Mouse (Mus musculus) embryonic facial prominence, embryonic 13.5 days (tissue): ENCODE results near the gene Bdnf. TPM values are rescaled to one million over a fixed set of nuclear protein-coding genes. Genes with fewer than 3 reads are reported as not detected.

ENCODE experiments used
- ATAC-seq: fragments of 200-750 bp; cut with Nextera tagmentation; 2 replicates; pipeline ENCODE4 v1.8.0; 2017; ENCODE audit warnings: low read depth; ENCODE audit not compliant: insufficient number of reproducible peaks, insufficient read depth, low FRiP score, low TSS enrichment
- H3K27ac ChIP-seq: fragments of 300-500 bp; sonication (generic); 2 replicates; pipeline ENCODE4 v1.5.1; 2015; ENCODE audit warnings: moderate library complexity, mild to moderate bottlenecking, inconsistent platforms
- H3K27me3 ChIP-seq: fragments of 300-500 bp; sonication (generic); 2 replicates; pipeline ENCODE4 v1.6.1; 2015; ENCODE audit warnings: mild to moderate bottlenecking, inconsistent platforms
- H3K36me3 ChIP-seq: fragments of 300-500 bp; sonication (generic); 2 replicates; pipeline ENCODE4 v1.6.1; 2015; ENCODE audit warnings: mild to moderate bottlenecking, inconsistent platforms
- H3K4me1 ChIP-seq: fragments of 300-500 bp; sonication (generic); 2 replicates; pipeline ENCODE4 v1.6.1; 2015; ENCODE audit warnings: inconsistent platforms
- H3K4me2 ChIP-seq: fragments of 300-500 bp; sonication (generic); 2 replicates; pipeline ENCODE4 v1.6.1; 2015; ENCODE audit warnings: moderate library complexity, mild to moderate bottlenecking, inconsistent platforms
- H3K4me3 ChIP-seq: fragments of 300-500 bp; sonication (generic); 2 replicates; pipeline ENCODE4 v1.5.1; 2015; ENCODE audit warnings: mild to moderate bottlenecking, inconsistent platforms
- H3K9ac ChIP-seq: fragments of 300-500 bp; sonication (generic); 2 replicates; pipeline ENCODE4 v1.6.1; 2015; ENCODE audit warnings: mild to moderate bottlenecking, inconsistent platforms
- H3K9me3 ChIP-seq: fragments of 300-500 bp; sonication (generic); 2 replicates; pipeline ENCODE4 v1.6.1; 2016; ENCODE audit warnings: inconsistent platforms
- WGBS: fragments of 180-500 bp; shearing (Covaris S2); methylation state at CpG from one replicate; pipeline ENCODE4 v1.1.7; 2015; ENCODE audit warnings: mixed read lengths; 5-methylcytosine and 5-hydroxymethylcytosine counted together
- polyA plus RNA-seq: library from polyadenylated mRNA; unstranded; fragments of >200 nt; fragmentation: Nextera tagmentation; extraction: Ambion mirVana; gene quantifications from 2 replicates; pipeline ENCODE4 v1.2.1, GENCODE M21; 2015

The Bdnf gene
- polyA plus RNA-seq, 1 experiment from 2014 or later = 5.1 TPM

DNA sequence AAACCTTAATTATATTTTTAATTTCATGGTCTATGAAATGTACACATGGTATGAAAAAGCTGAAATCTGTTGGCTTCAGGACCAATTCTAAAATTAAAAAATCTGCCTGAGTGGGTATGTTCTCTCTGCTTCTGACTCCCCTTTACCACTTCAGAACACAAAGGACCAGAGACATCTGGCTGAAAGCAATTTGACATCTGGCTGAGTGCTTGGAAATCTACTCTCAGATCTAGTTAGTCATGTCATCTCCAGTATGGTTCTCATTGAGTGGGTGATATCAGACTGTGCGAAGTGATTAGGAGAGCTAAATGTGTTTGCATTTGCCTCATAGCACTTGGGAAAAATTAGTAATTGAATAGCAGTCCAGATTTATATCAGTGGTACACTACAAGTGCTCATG is 36.5 kb downstream of the Bdnf start:
- no peak overlapping the region for H3K27ac ChIP-seq
- no peak overlapping the region for H3K9ac ChIP-seq
- no peak for ATAC-seq
- no peak overlapping the region for H3K4me3 ChIP-seq
- no peaks in the 10 kb centered on the region for H3K4me1 ChIP-seq
- H3K4me2 ChIP-seq = no peak overlapping the region
- H3K36me3 ChIP-seq = no peaks in the 10 kb centered on the region
- H3K9me3 ChIP-seq = no peaks in the 10 kb centered on the region
- WGBS = 67% methylated on average over 1 of the region's 1 CpGs
- H3K27me3 ChIP-seq = no peaks in the 10 kb centered on the region

DNA sequence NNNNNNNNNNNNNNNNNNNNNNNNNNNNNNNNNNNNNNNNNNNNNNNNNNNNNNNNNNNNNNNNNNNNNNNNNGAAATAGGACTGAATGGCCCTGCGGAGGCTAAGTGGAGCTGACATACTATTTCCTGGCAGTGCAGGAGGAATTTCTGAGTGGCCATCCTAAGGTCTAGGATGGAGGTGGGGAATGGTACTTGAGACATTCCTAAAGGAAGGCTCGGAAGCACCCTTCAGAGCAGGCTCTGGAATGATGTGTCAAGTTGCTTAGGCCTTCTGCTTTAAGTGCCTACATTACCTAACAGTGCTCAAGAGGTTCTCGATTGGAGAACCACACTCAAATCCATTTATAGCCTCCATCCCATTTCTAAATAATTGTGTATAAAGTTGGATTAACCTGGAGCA is 50.8 kb downstream of the Bdnf start:
- 81% methylated on average over 3 of the region's 3 CpGs for WGBS
- Histone ChIP-seq H3K27ac (no peak overlapping the region), H3K9ac (no peak overlapping the region), H3K4me1 (peaks cover 22% of the 10 kb centered on the region), H3K36me3 (0 out of 2 replicates have a peak, but pooled peaks cover 6% of the 10 kb centered on the region), H3K4me3 (no peak overlapping the region), H3K27me3 (no peaks in the 10 kb centered on the region), H3K4me2 (no peak overlapping the region), H3K9me3 (no peaks in the 10 kb centered on the region)
- ATAC-seq = no peak

DNA sequence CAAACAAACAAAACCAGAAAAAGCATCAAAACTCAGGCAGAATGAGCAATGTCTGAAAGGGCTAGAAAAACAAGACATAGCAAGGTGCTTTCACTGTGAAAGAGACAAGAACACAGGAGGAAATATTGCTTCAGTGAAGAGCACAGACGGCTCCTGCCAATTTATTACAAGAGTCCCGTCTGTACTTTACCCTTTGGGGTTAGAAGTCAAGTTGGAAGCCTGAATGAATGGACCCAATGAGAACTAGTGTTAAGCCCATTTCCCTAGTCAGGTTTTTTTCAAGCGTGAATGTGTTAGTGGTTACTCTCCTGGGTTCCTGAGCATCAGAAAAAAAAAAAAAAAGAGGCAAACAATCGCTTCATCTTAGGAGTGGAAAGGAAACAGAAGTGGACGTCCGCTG is 51.3 kb downstream of the Bdnf start:
- Histone ChIP-seq H3K27ac (no peak overlapping the region), H3K4me2 (no peak overlapping the region), H3K9ac (no peak overlapping the region), H3K9me3 (no peaks in the 10 kb centered on the region), H3K4me1 (peaks cover 22% of the 10 kb centered on the region), H3K4me3 (no peak overlapping the region), H3K27me3 (no peaks in the 10 kb centered on the region), H3K36me3 (0 out of 2 replicates have a peak, but pooled peaks cover 6% of the 10 kb centered on the region)
- WGBS = 46% methylated on average over 6 of the region's 6 CpGs
- ATAC-seq = no peak

DNA sequence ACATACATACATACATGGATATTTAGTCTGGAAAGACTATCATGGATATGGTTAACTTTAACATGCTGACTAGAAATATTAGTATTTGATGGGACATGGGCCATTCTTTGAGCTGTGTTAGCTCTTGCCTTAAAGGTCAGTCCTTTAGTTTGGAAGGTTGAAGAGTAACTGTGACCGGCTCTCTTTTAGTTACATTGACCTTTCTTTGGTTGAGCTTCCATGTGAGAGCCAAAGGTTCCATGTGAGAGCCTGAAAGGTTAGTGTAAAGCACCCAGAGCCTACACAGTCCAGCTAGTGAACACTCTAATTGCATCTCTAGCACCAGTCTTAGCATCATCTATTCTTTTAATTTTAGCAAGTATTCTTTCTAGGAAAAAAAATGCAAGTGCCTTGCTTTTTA is 54.7 kb downstream of the Bdnf start:
- no peaks in the 10 kb centered on the region for H3K36me3 ChIP-seq
- H3K9ac ChIP-seq = no peak overlapping the region
- H3K27ac ChIP-seq = no peak overlapping the region
- no peaks in the 10 kb centered on the region for H3K27me3 ChIP-seq
- no peaks in the 10 kb centered on the region for H3K9me3 ChIP-seq
- H3K4me3 ChIP-seq = no peak overlapping the region
- H3K4me2 ChIP-seq = no peak overlapping the region
- peaks cover 22% of the 10 kb centered on the region for H3K4me1 ChIP-seq
- ATAC-seq = no peak
- WGBS = 90% methylated on average over 1 of the region's 1 CpGs

DNA sequence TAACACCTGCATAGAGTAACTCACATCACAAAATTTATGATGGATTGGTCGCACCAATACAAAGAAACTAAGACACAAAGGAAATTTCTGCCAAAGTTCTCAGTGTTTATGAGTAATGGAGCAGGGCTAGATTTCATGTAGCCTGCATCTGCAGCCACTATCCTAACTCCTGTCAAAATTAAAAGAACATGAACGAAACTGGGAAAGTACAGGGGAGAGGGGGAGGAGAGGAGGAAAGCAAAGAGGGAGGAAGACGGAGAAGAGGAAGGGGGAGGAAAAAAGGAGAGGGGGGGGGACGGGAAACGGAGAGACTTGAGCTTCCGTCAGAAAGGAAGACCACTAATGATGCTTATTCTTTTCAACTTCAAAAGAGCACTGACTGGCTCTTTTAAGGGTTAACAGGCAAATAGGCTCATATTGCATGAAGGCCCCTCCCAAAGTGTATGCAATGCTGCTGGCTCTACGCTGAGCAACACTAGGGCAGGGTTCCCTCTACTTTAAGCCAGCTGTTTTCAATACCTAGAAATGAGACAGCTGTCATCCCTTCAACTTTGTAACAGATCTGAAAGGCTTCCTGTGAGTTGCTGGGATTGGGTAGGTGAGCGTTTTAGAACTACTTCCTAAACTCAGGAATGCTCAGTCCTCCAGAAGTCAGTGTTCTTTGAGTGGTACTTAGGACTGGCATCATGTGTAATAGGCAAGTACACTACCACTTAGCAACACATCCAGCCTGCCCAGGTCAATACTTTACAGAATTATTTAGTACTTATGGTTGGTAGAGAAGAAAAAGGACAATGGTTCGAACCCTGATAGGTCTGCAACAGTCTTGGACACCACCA is 58.9 kb downstream of the Bdnf start:
- no peak overlapping the region for H3K4me3 ChIP-seq
- no peaks in the 10 kb centered on the region for H3K9me3 ChIP-seq
- peaks cover 15% of the 10 kb centered on the region for H3K4me1 ChIP-seq
- peak overlapping the region; percentile 46 for H3K4me2 ChIP-seq
- H3K9ac ChIP-seq = no peak overlapping the region
- no peaks in the 10 kb centered on the region for H3K36me3 ChIP-seq
- no peak overlapping the region; the same call in 1 of the 2 replicates for H3K27ac ChIP-seq
- no peaks in the 10 kb centered on the region for H3K27me3 ChIP-seq
- 21% methylated on average over 9 of the region's 9 CpGs for WGBS
- no peak for ATAC-seq

DNA sequence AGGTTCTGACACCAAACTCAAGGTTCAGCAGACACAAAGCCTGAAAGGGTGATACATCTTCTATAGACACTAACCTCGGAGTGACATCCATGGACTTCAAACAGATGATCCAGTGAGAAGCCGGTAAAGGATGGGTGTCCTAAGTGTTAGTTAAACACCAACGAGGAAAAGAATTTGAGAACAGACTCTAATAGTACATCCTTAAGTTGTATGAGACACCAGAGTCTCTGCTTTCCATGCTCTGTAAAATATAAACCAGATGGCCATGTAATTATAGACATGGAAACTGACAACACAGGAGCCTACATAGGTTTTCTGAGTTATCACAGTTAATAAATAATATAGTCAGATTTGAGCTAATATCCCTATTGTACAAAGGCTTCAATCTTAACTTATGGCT is 59.7 kb downstream of the Bdnf start:
- 63% methylated on average over 3 of the region's 3 CpGs for WGBS
- H3K9ac ChIP-seq = no peak overlapping the region
- H3K4me1 ChIP-seq = peaks cover 15% of the 10 kb centered on the region
- no peak overlapping the region for H3K27ac ChIP-seq
- H3K4me2 ChIP-seq = no peak overlapping the region
- ATAC-seq = no peak
- no peaks in the 10 kb centered on the region for H3K9me3 ChIP-seq
- H3K36me3 ChIP-seq = no peaks in the 10 kb centered on the region
- H3K4me3 ChIP-seq = no peak overlapping the region
- H3K27me3 ChIP-seq = no peaks in the 10 kb centered on the region

DNA sequence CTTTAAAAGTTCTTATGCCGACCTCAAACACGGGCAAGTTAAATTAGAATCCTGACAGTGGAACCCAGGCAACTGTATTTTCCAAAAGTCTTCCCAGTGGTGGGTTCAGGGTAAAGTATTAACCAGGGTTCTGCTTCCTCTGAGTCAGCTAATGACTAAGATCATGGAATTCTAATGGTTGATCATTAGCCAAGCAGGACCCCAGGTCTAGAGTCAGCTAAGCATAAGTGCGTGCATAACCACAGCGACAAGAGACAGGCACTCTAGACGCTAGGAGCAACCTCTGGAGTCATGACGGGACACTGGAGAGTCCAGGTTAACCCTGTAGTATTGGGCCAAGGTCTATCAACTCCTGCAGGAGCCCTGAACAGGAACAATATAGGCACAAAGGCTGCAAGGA is 60.2 kb downstream of the Bdnf start:
- H3K36me3 ChIP-seq = no peaks in the 10 kb centered on the region
- WGBS = 84% methylated on average over 6 of the region's 6 CpGs
- H3K9me3 ChIP-seq = no peaks in the 10 kb centered on the region
- no peak for ATAC-seq
- no peak overlapping the region for H3K4me2 ChIP-seq
- H3K4me3 ChIP-seq = no peak overlapping the region
- no peak overlapping the region for H3K9ac ChIP-seq
- peaks cover 15% of the 10 kb centered on the region for H3K4me1 ChIP-seq
- no peak overlapping the region for H3K27ac ChIP-seq
- H3K27me3 ChIP-seq = no peaks in the 10 kb centered on the region

DNA sequence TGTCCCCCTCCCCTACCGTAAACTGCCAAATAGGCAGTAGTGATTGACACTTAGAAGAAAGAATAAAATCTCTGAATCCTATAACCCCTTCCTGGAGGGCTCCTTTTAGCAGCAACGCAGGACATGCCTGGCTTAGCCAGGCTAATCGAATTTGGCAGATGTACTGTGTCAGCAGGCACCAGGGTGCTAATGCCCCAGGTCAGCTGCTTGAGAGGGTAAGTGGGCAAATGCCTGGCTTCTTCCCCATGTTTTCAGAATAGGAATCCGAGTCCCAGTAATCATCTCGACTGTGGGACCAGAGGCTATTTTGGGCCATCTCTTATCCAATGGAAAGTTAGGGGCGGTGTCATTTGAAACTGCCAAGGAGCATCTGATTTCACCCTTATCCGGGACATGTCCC is 60.8 kb downstream of the Bdnf start:
- no peak for ATAC-seq
- WGBS = 39% methylated on average over 7 of the region's 7 CpGs

DNA sequence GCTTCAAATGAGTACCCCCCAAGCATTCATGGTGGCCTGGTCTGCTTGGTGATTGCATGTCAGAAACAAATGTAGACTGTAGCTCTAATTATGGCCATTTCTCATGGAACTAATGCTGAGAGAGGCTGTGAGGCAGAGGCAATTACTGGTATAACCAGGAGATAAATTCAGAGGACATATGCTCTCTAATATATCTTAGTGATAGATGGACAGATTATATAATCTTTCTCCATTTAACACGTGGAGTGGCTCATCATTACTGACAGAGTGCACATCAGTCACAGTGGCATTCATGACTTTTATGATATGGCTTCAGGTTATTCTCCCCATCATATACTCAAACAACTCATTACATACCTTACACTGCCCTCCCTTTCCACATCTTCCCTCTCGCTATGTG is 61.8 kb downstream of the Bdnf start:
- no peaks in the 10 kb centered on the region for H3K27me3 ChIP-seq
- H3K4me3 ChIP-seq = no peak overlapping the region
- H3K36me3 ChIP-seq = no peaks in the 10 kb centered on the region
- no peak overlapping the region for H3K4me2 ChIP-seq
- peaks cover 15% of the 10 kb centered on the region for H3K4me1 ChIP-seq
- H3K9ac ChIP-seq = no peak overlapping the region
- no peaks in the 10 kb centered on the region for H3K9me3 ChIP-seq
- WGBS = 67% methylated on average over 2 of the region's 2 CpGs
- no peak overlapping the region for H3K27ac ChIP-seq
- no peak for ATAC-seq

More for the DNA sequence above, 60.8 kb downstream of the Bdnf start:
- H3K9ac ChIP-seq = no peak overlapping the region
- no peaks in the 10 kb centered on the region for H3K36me3 ChIP-seq
- no peaks in the 10 kb centered on the region for H3K9me3 ChIP-seq
- H3K27ac ChIP-seq = no peak overlapping the region
- no peak overlapping the region for H3K4me3 ChIP-seq
- no peak overlapping the region for H3K4me2 ChIP-seq
- H3K4me1 ChIP-seq = peaks cover 15% of the 10 kb centered on the region
- H3K27me3 ChIP-seq = no peaks in the 10 kb centered on the region

DNA sequence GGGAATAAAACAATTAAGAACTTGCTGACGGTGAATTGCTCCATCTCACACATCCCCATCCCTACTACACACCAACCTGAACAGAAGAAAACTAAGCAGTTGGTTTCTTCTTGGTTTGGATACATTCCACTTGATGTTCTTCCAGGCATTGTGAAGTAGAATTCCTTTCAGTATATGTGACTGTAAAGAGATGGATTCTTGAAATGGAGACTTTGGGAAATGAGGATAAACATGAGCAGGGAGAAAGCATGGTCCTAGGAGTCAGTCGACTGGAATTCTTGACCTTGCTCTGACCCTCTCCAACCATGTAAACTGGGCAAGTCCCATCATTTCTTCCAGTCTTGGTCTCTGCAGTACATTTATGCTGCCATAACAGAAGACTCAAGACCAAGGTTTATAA is 63.8 kb downstream of the Bdnf start:
- Histone ChIP-seq H3K9ac (no peak overlapping the region), H3K27me3 (no peaks in the 10 kb centered on the region), H3K4me1 (peaks cover 10% of the 10 kb centered on the region), H3K4me3 (no peak overlapping the region), H3K27ac (no peak overlapping the region), H3K36me3 (no peaks in the 10 kb centered on the region), H3K4me2 (no peak overlapping the region), H3K9me3 (no peaks in the 10 kb centered on the region)
- WGBS = 73% methylated on average over 2 of the region's 2 CpGs
- no peak for ATAC-seq

DNA sequence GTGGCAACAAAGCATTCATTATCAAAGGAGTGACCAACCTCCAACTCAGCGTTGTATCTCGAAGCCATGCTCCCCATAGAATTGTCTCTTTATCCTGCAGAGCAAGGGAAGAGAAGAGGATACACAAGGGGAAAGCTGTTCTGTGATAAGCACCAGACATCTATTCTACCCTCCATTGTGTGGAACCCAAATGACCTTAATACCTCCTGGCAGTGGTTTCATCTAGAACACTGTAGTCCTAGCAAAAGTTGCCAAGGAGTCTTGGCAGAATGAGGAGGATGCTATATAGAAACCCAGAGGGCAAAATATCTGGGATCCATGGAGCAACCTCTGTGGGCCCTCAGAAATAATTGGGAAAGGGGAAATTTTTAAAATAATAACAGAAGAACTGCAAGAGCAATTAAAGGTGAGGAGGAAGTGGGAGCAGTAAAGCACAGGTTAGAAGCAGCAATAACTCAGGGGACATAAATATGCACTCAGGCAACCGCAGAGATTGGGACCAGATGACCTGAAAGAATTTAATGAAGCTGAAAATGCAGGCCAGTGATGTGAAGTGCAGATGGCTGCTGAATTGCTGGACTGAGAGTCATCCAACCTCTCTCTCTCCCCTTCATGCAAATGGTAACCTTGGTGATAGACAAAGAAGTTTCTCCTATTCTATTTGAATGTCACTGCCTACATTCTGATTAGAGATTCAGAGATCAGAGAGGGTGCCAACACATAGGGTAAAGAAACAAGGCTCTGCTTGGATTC is 68.9 kb downstream of the Bdnf start:
- Histone ChIP-seq H3K36me3 (no peaks in the 10 kb centered on the region), H3K4me3 (no peak overlapping the region), H3K4me1 (no peaks in the 10 kb centered on the region), H3K9ac (no peak overlapping the region), H3K4me2 (no peak overlapping the region), H3K9me3 (no peaks in the 10 kb centered on the region), H3K27ac (no peak overlapping the region), H3K27me3 (no peaks in the 10 kb centered on the region)
- ATAC-seq = no peak
- 55% methylated on average over 3 of the region's 3 CpGs for WGBS

DNA sequence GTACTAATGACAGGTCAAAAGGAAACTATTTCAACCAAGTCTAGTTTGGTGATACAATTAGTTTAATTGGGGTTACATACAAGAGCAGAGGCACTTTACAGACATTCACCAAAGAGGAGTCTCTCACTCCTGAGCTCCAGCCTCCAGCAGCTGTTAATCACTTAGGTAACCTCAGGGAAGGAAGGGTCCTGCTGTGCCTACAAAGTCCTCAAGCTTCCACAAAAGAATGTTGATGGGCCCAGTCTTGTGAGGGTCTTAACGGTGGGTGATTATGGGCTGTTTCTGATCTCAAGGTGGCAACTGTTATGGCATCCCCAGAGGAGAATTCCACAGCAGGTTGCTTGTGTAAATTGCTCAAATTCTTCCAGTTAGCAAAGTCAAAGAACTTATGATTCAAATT is 71.7 kb downstream of the Bdnf start:
- Histone ChIP-seq H3K27ac (no peak overlapping the region), H3K27me3 (no peaks in the 10 kb centered on the region), H3K4me1 (no peaks in the 10 kb centered on the region), H3K9ac (no peak overlapping the region), H3K4me2 (no peak overlapping the region), H3K36me3 (no peaks in the 10 kb centered on the region), H3K9me3 (no peaks in the 10 kb centered on the region), H3K4me3 (no peak overlapping the region)
- no peak for ATAC-seq
- 3% methylated on average over 1 of the region's 1 CpGs for WGBS
